Mouse (Mus musculus): ENCODE measurements around the gene Fam71e2. TPM values are rescaled to one million over a fixed set of nuclear protein-coding genes. Genes with fewer than 3 reads are reported as not detected.

The Fam71e2 gene
- polyA plus RNA-seq, 1 experiment from 2014 or later, result not detected

- DNase-seq (ENCODE audit: low spot score) (no peak), ATAC-seq (ENCODE audit: low FRiP score, low TSS enrichment) (no peak)
- Histone ChIP-seq H3K36me3 (ENCODE audit: control insufficient read depth, insufficient read depth, low read length) (no peaks in the 10 kb centered on the region), H3K9ac (ENCODE audit: low read length) (no peak overlapping the region), H3K4me1 (replicated peaks; ENCODE audit: control insufficient read depth, insufficient read depth) (0 out of 2 replicates have a peak, but pooled peaks cover under 1% of the 10 kb centered on the region), H3K9me3 (ENCODE audit: control insufficient read depth, low read length) (no peaks in the 10 kb centered on the region), H3K27ac (replicated peaks) (no peak overlapping the region), H3K27me3 (ENCODE audit: control insufficient read depth, insufficient read depth, low read length) (no peaks in the 10 kb centered on the region), H3K4me3 (ENCODE audit: low read depth, low read length) (no peak overlapping the region), H3K4me2 (replicated peaks; ENCODE audit: low read depth) (no peak overlapping the region)
- TF ChIP-seq EP300 (optimal IDR thresholded peaks at IDR 0.05), result no peak
- TF ChIP-seq CTCF (IDR thresholded peaks at IDR 0.05; ENCODE audit: low read depth), result no peak
- 40% methylated on average over 3 of the region's 3 CpGs for WGBS
Observed at GRCm38 (mm10) chr7:4782130-4782529, 11.0 kb upstream of the Fam71e2 start.

DNA sequence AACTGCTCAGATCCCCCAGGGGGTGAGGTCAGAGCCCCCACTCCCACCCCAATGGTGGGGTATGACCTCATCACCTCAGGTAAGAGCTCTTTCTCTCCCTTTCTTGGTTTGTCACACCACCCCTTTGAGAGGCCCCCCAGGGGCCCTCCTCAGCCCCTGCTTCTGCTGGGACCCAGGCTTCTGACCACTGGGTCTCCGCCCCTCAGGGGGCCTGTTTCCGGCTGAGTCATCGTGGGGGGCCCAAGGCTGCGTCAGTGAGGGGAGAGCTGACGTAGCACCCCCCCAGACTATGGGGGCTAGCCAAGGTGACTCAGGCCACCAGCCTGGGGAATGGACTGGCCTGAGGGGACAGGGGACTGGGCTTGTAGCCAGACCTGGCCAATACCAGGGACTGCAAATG is 8.8 kb upstream of the Fam71e2 start:
- no peak overlapping the region for H3K9ac ChIP-seq (ENCODE audit: low read length)
- no peak for DNase-seq (ENCODE audit: low spot score)
- H3K27me3 ChIP-seq (ENCODE audit: control insufficient read depth, insufficient read depth, low read length), result no peaks in the 10 kb centered on the region
- H3K36me3 ChIP-seq (ENCODE audit: control insufficient read depth, insufficient read depth, low read length), result no peaks in the 10 kb centered on the region
- WGBS, result 28% methylated on average over 5 of the region's 5 CpGs
- no peak for TF ChIP-seq EP300 (optimal IDR thresholded peaks at IDR 0.05)
- TF ChIP-seq CTCF (IDR thresholded peaks at IDR 0.05; ENCODE audit: low read depth), result no peak
- no peak for ATAC-seq (ENCODE audit: low FRiP score, low TSS enrichment)
- no peak overlapping the region for H3K27ac ChIP-seq (replicated peaks)
- no peaks in the 10 kb centered on the region for H3K9me3 ChIP-seq (ENCODE audit: control insufficient read depth, low read length)
- 0 out of 2 replicates have a peak, but pooled peaks cover 3% of the 10 kb centered on the region for H3K4me1 ChIP-seq (replicated peaks; ENCODE audit: control insufficient read depth, insufficient read depth)
- no peak overlapping the region for H3K4me3 ChIP-seq (ENCODE audit: low read depth, low read length)
- H3K4me2 ChIP-seq (replicated peaks; ENCODE audit: low read depth), result no peak overlapping the region

DNA sequence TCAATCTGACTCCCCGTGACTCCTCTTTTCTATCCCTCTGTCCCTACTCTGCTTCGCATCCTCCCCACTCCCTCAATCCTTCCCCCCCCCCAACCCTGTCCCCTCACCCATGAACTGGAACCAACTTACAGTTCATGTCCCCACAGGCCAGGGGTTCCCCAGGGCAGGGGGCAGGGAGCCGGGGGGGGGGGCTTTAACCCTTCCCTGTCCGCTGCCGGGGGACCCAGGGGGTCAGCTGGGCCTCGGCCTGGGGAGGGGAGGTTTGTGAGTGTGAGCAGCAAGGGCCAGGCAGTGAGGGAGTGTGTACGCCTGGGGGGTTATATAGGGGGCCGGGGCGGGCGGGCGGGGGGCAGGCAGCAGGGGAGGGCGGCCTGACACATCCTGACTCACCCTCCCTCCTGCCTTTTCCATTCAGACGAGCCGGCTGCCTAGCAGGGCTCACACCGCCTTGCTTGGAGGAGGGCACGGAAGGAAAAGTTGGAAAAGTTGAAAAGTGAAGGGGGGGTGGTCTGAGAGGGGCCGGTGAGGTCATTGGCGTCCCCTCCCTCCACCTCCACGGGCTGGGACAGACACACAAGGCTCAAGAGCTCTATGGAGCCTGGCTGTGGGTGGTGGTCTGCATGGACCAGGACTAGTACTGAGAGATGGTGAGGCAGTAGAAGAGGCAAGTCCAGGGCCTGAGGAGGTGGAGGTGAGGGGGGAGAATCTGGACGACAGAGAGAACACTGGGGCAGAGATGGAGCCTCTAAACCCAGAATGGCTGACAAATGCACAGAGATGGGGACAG is 6.9 kb upstream of the Fam71e2 start:
- ATAC-seq (ENCODE audit: low FRiP score, low TSS enrichment) (no peak), DNase-seq (ENCODE audit: low spot score) (no peak)
- Histone ChIP-seq H3K27ac (replicated peaks) (no peak overlapping the region), H3K4me1 (replicated peaks; ENCODE audit: control insufficient read depth, insufficient read depth) (0 out of 2 replicates have a peak, but pooled peaks cover 3% of the 10 kb centered on the region), H3K9ac (ENCODE audit: low read length) (no peak overlapping the region), H3K27me3 (ENCODE audit: control insufficient read depth, insufficient read depth, low read length) (no peaks in the 10 kb centered on the region), H3K36me3 (ENCODE audit: control insufficient read depth, insufficient read depth, low read length) (no peaks in the 10 kb centered on the region), H3K4me2 (replicated peaks; ENCODE audit: low read depth) (no peak overlapping the region), H3K9me3 (ENCODE audit: control insufficient read depth, low read length) (no peaks in the 10 kb centered on the region), H3K4me3 (ENCODE audit: low read depth, low read length) (no peak overlapping the region)
- no peak for TF ChIP-seq EP300 (optimal IDR thresholded peaks at IDR 0.05)
- TF ChIP-seq CTCF (IDR thresholded peaks at IDR 0.05; ENCODE audit: low read depth), result no peak
- 5% methylated on average over 15 of the region's 20 CpGs for WGBS

DNA sequence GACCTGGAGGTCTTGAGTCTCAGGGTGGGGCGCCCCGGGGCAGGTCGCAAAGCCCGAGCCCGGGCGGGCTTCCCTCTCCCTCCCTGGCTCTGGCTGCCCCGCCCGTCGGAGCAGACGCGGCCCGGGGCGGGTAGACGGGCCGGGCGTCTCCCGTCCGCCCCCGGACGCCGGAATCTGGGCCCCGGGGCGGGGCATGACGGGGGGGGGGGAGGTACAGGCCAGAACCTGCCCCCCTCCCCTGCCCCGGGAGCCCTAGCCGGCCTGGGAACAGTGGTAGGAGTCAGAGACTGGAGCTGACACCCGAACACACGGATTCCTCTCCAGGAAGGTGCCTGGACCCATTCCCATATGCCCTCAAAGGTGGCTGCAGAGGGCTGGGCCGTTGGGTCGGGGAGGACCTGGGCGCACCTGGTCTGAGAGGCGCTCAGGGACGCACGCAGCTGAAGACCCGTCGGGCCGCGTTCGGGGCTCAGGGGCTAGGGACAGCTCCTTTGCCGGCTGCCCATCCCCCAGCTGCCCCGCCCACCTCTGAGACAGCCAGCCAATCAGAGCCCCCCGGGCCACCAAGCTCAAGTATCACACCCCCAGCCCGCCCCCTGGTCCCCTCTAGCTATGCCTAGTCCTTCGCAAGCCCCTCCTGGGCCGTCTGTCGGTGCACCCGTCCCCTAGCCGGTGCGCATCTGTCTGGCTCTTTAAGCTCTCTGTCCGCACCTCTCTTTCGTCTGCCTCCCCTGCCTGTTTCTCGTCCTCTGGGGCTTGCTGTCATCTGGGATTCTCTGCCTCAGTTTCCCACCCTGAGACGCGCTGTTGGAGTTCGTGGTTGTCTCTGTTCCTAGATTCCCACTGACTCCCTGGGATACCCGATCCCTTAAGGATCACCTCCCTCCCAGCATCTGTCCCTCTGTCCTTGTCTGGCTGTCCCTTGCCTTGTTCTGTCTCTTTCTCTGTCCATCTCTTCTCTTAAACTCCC is 6.0 kb upstream of the Fam71e2 start:
- Histone ChIP-seq H3K4me1 (replicated peaks; ENCODE audit: control insufficient read depth, insufficient read depth) (0 out of 2 replicates have a peak, but pooled peaks cover 3% of the 10 kb centered on the region), H3K4me2 (replicated peaks; ENCODE audit: low read depth) (peak overlapping the region; percentile 70), H3K9ac (ENCODE audit: low read length) (peak overlapping the region; percentile 53), H3K9me3 (ENCODE audit: control insufficient read depth, low read length) (no peaks in the 10 kb centered on the region), H3K27me3 (ENCODE audit: control insufficient read depth, insufficient read depth, low read length) (no peaks in the 10 kb centered on the region), H3K27ac (replicated peaks) (no peak overlapping the region), H3K36me3 (ENCODE audit: control insufficient read depth, insufficient read depth, low read length) (no peaks in the 10 kb centered on the region), H3K4me3 (ENCODE audit: low read depth, low read length) (peak overlapping the region; percentile 43)
- TF ChIP-seq EP300 (optimal IDR thresholded peaks at IDR 0.05) (no peak), CTCF (IDR thresholded peaks at IDR 0.05; ENCODE audit: low read depth) (no peak)
- DNase-seq (ENCODE audit: low spot score) (peak; percentile 69), ATAC-seq (ENCODE audit: low FRiP score, low TSS enrichment) (peak; percentile 70)
- WGBS, result under 1% methylated on average over 29 of the region's 56 CpGs

- no peak for ATAC-seq (ENCODE audit: low FRiP score, low TSS enrichment)
- TF ChIP-seq EP300 (optimal IDR thresholded peaks at IDR 0.05), result no peak
- no peak for TF ChIP-seq CTCF (IDR thresholded peaks at IDR 0.05; ENCODE audit: low read depth)
- no peak overlapping the region for H3K4me2 ChIP-seq (replicated peaks; ENCODE audit: low read depth)
- DNase-seq (ENCODE audit: low spot score), result no peak
- no peaks in the 10 kb centered on the region for H3K9me3 ChIP-seq (ENCODE audit: control insufficient read depth, low read length)
- no peak overlapping the region for H3K27ac ChIP-seq (replicated peaks)
- H3K36me3 ChIP-seq (ENCODE audit: control insufficient read depth, insufficient read depth, low read length), result no peaks in the 10 kb centered on the region
- H3K4me3 ChIP-seq (ENCODE audit: low read depth, low read length), result no peak overlapping the region
- 41% methylated on average over 10 of the region's 10 CpGs for WGBS
- no peak overlapping the region for H3K9ac ChIP-seq (ENCODE audit: low read length)
- no peaks in the 10 kb centered on the region for H3K27me3 ChIP-seq (ENCODE audit: control insufficient read depth, insufficient read depth, low read length)
- 0 out of 2 replicates have a peak, but pooled peaks cover 3% of the 10 kb centered on the region for H3K4me1 ChIP-seq (replicated peaks; ENCODE audit: control insufficient read depth, insufficient read depth)
Observed at GRCm38 (mm10) chr7:4776131-4776530, 5.0 kb upstream of the Fam71e2 start.
